Mouse (Mus musculus) ES-E14 (cell line): ENCODE results near the gene Gm11562. TPM values are rescaled to one million over a fixed set of nuclear protein-coding genes. Genes with fewer than 3 reads are reported as not detected.

ENCODE experiments used
- DNase-seq: peaks from one replicate; pipeline ENCODE4 v3.0.0-alpha.2; 2013; ENCODE audit warnings: low read depth, low spot score
- H3K27ac ChIP-seq: 2 replicates; pipeline ENCODE4 v1.5.1; 2012; ENCODE audit warnings: low read depth, mild to moderate bottlenecking, low read length, moderate library complexity, mixed read lengths; ENCODE audit not compliant: poor library complexity, insufficient read depth, severe bottlenecking
- H3K36me3 ChIP-seq: 2 replicates; pipeline ENCODE4 v1.6.1; 2012; ENCODE audit warnings: mild to moderate bottlenecking, low read length, moderate library complexity, mixed read lengths; ENCODE audit not compliant: control insufficient read depth, poor library complexity, insufficient read depth, severe bottlenecking
- H3K4me1 ChIP-seq, 2 experiments: fragments of 150-350 bp in 1 of 2; sonication (generic) in 1 of 2; 2 replicates each; pipeline ENCODE4 v1.6.1; 2012; ENCODE audit warnings: low read length in 2 of 2, mild to moderate bottlenecking in 1 of 2, mixed read lengths in 1 of 2; ENCODE audit not compliant: control insufficient read depth in 2 of 2, insufficient read depth in 2 of 2, poor library complexity in 1 of 2
- H3K4me3 ChIP-seq, 2 experiments: fragments of 150-350 bp in 1 of 2; sonication (generic) in 1 of 2; 2 replicates each; pipeline ENCODE4 v1.5.1; 2012; ENCODE audit warnings: low read length in 2 of 2, low read depth in 1 of 2, mild to moderate bottlenecking in 1 of 2, mixed read lengths in 1 of 2; ENCODE audit not compliant: insufficient read depth in 1 of 2, poor library complexity in 1 of 2, severe bottlenecking in 1 of 2
- H3K9ac ChIP-seq: 2 replicates; pipeline ENCODE4 v1.6.1; 2012; ENCODE audit warnings: low read depth, mild to moderate bottlenecking, low read length, mixed read lengths; ENCODE audit not compliant: poor library complexity, insufficient read depth, severe bottlenecking
- H3K9me3 ChIP-seq: fragments of 150-350 bp; sonication (generic); 2 replicates; pipeline ENCODE4 v1.6.1; 2012; ENCODE audit warnings: low read depth, mild to moderate bottlenecking, low read length; ENCODE audit not compliant: control insufficient read depth, insufficient read depth
- CHD2 ChIP-seq: IDR thresholded peaks from 2 replicates; pipeline ENCODE4 v1.6.1; 2014; ENCODE audit warnings: mild to moderate bottlenecking, low read depth, low read length, inconsistent platforms
- HCFC1 ChIP-seq: IDR thresholded peaks from 2 replicates; pipeline ENCODE4 v1.6.1; 2012; ENCODE audit warnings: low read length, inconsistent platforms, borderline replicate concordance; ENCODE audit not compliant: insufficient read depth
- MAFK ChIP-seq: IDR thresholded peaks from 2 replicates; pipeline ENCODE4 v1.6.1; 2014; ENCODE audit warnings: mild to moderate bottlenecking, low read depth, low read length, inconsistent platforms; ENCODE audit not compliant: insufficient read depth
- ZC3H11A ChIP-seq: IDR thresholded peaks from 2 replicates; pipeline ENCODE4 v1.6.1; 2012; ENCODE audit warnings: low read depth, mild to moderate bottlenecking, inconsistent platforms, low read length, borderline replicate concordance
- ZNF384 ChIP-seq: IDR thresholded peaks from 2 replicates; pipeline ENCODE4 v1.6.1; 2012; ENCODE audit warnings: low read depth, low read length, inconsistent platforms
- in situ Hi-C, 2 experiments: fragments of 600-800 bp; cut with MboI; formaldehyde crosslinking; loops; one replicate each; pipeline ENCODE4 v1.15.1; 2025; ENCODE audit warnings: low sequenced_read_pairs in 2 of 2, inconsistent platforms in 1 of 2; ENCODE audit not compliant: unreplicated experiment in 2 of 2
- total RNA-seq: library from RNA; depleted of rRNA; stranded (reverse); fragments of 300-350 nt; gene quantifications from 2 replicates; pipeline ENCODE4 v1.2.3, GENCODE M21; 2012

Gm11562 gene
- total RNA-seq, 1 experiment: not detected

GRCm38 (mm10) chr11:99590981-99591380, 29.3 kb downstream of the Gm11562 start, which contains the start of gene Krtap1-3:
Gene Krtap1-3 (minus strand): TSS chr11:99591339.
- TF ChIP-seq CHD2: no peak
- no peak for TF ChIP-seq ZC3H11A
- TF ChIP-seq HCFC1: no peak
- TF ChIP-seq MAFK: no peak
- TF ChIP-seq ZNF384: no peak
- H3K9me3 ChIP-seq: no peaks in the 10 kb centered on the region
- in situ Hi-C loops: no loop called here
- H3K9ac ChIP-seq: no peak within 1 kb of the TSS
- no peaks in the 10 kb centered on the region for H3K4me1 ChIP-seq
- no peak within 1 kb of the TSS for H3K27ac ChIP-seq
- H3K36me3 ChIP-seq: no peaks in the 10 kb centered on the region
- DNase-seq: no peak
- no peak within 1 kb of the TSS for H3K4me3 ChIP-seq

GRCm38 (mm10) chr11:99585096-99585495, 35.1 kb downstream of the Gm11562 start:
- no peak overlapping the region for H3K4me3 ChIP-seq
- H3K36me3 ChIP-seq: no peaks in the 10 kb centered on the region
- in situ Hi-C loops: no loop called here
- TF ChIP-seq MAFK (no peak), CHD2 (no peak), ZNF384 (no peak), ZC3H11A (no peak), HCFC1 (no peak)
- no peaks in the 10 kb centered on the region for H3K4me1 ChIP-seq
- H3K9me3 ChIP-seq: no peaks in the 10 kb centered on the region
- H3K27ac ChIP-seq: no peak overlapping the region
- no peak overlapping the region for H3K9ac ChIP-seq
- DNase-seq: no peak

GRCm38 (mm10) chr11:99583245-99583704, 37.0 kb downstream of the Gm11562 start, which contains the start of gene Krtap1-4:
Gene Krtap1-4 (minus strand): TSS chr11:99583654.
- no peak for DNase-seq
- Histone ChIP-seq H3K9ac (no peak within 1 kb of the TSS), H3K9me3 (no peaks in the 10 kb centered on the region), H3K36me3 (no peaks in the 10 kb centered on the region), H3K4me3 (no peak within 1 kb of the TSS), H3K27ac (no peak within 1 kb of the TSS), H3K4me1 (no peaks in the 10 kb centered on the region)
- TF ChIP-seq ZNF384 (no peak), HCFC1 (no peak), MAFK (no peak), CHD2 (no peak), ZC3H11A (no peak)
- in situ Hi-C loops: no loop called here

GRCm38 (mm10) chr11:99581564-99581963, 38.7 kb downstream of the Gm11562 start:
- Histone ChIP-seq H3K4me1 (no peaks in the 10 kb centered on the region), H3K9me3 (no peaks in the 10 kb centered on the region), H3K27ac (no peak overlapping the region), H3K9ac (no peak overlapping the region), H3K4me3 (no peak overlapping the region), H3K36me3 (no peaks in the 10 kb centered on the region)
- DNase-seq: no peak
- in situ Hi-C loops: no loop called here
- TF ChIP-seq HCFC1: no peak
- TF ChIP-seq CHD2: no peak
- TF ChIP-seq ZC3H11A: no peak
- TF ChIP-seq ZNF384: no peak

GRCm38 (mm10) chr11:99581051-99581450, 39.2 kb downstream of the Gm11562 start:
- in situ Hi-C loops: no loop called here
- no peaks in the 10 kb centered on the region for H3K36me3 ChIP-seq
- H3K4me3 ChIP-seq: no peak overlapping the region
- H3K9ac ChIP-seq: no peak overlapping the region
- no peak overlapping the region for H3K27ac ChIP-seq
- H3K9me3 ChIP-seq: no peaks in the 10 kb centered on the region
- DNase-seq: no peak
- no peaks in the 10 kb centered on the region for H3K4me1 ChIP-seq
- TF ChIP-seq CHD2 (no peak), ZNF384 (no peak), MAFK (no peak), ZC3H11A (no peak), HCFC1 (no peak)
